ENCODE assay signal across 8 mouse cellular contexts in the genomic region with DNA sequence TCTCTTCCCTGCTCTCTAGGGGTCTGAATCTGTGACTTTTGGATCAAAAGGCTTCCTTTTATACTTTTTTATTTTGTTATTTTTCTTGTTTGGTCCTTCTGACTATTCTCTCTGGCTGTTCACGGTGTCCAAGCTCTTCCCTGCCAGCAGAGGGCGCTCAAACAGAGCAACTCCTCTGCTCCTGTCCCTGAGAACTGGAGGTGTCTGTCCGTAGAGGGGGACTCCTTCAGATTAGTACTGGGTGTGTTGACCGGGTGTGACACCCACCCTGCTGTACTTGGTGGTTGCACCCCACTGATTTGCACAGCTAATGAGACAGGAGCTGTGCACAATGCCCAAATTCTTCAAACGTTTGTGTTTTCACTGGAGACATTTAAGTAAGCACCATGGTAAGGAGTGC. TPM values are rescaled to one million over a fixed set of nuclear protein-coding genes. Genes with fewer than 3 reads are reported as not detected.
DNase-seq lines count a peak whose midpoint lies in the region; ATAC-seq lines count a peak whose summit lies in the region.

No protein-coding gene starts in this region.

- no peaks in the 10 kb centered on the region for H3K36me3 ChIP-seq in kidney, embryonic 14.5 days (ENCODE audit: control insufficient read depth, insufficient read depth, low read length)

- H3K27me3 ChIP-seq in kidney, embryonic 14.5 days (ENCODE audit: control insufficient read depth, insufficient read depth, low read length), result peaks cover 5% of the 10 kb centered on the region; the same call in 1 of the 2 replicates

- H3K9me3 ChIP-seq in kidney, embryonic 14.5 days (ENCODE audit: control insufficient read depth, low read length), result no peaks in the 10 kb centered on the region

- H3K4me1 ChIP-seq in kidney, embryonic 14.5 days (ENCODE audit: control insufficient read depth, insufficient read depth, low read length), result peaks cover 8% of the 10 kb centered on the region; the same call in 1 of the 2 replicates

- 11% methylated on average over 5 of the region's 5 CpGs for WGBS in kidney, embryonic 14.5 days

- H3K27ac ChIP-seq in kidney, embryonic 14.5 days (ENCODE audit: low read depth, low read length), result no peak overlapping the region

- H3K4me2 ChIP-seq in kidney, embryonic 14.5 days (replicated peaks; ENCODE audit: low read depth, low read length), result no peak overlapping the region

- no peak overlapping the region for H3K9ac ChIP-seq in kidney, embryonic 14.5 days (ENCODE audit: low read depth, low read length)

- DNase-seq in kidney, adult 9 months, result peak; percentile 55
- peak; percentile 78 for DNase-seq in ES-CJ7 (ENCODE audit: low read depth, low spot score)
- DNase-seq in brain, adult 2 months (ENCODE audit: low read depth, low spot score), result peak; percentile 82
- peak; percentile 42 to 74 for DNase-seq in layer of hippocampus, postnatal 25 days (ENCODE audit: extremely low spot score in 1 of 2, low spot score in 1 of 2)
- peak; percentile 46 to 79 for DNase-seq in thymus, postnatal 10 days (ENCODE audit: low spot score in 2 of 2)

- no peak for ATAC-seq in kidney, embryonic 14.5 days (ENCODE audit: low FRiP score, low TSS enrichment)
- peak; percentile 62 for ATAC-seq in erythroid progenitor cell, adult 5-6 weeks (replicated peaks; ENCODE audit: low FRiP score, poor library complexity, severe bottlenecking)
- peak; percentile 56 for ATAC-seq in megakaryocyte-erythroid progenitor cell, adult 5-6 weeks (replicated peaks; ENCODE audit: low FRiP score, low TSS enrichment, poor library complexity, severe bottlenecking)

- no peak overlapping the region for H3K4me3 ChIP-seq in kidney, embryonic 14.5 days (ENCODE audit: low read length)

RNA-seq across cellular contexts. Expression of a gene that starts 2.7 kb away (rescaled TPM):
- polyA plus RNA-seq in kidney, embryonic 14.5 days (2014; fragmentation: Nextera tagmentation; extraction: Ambion mirVana), result 4.2 and 7.2 TPM in 2 replicates
- total RNA-seq in erythroid progenitor cell, adult 5-6 weeks (2015; ENCODE audit: low replicate concordance), result 3.2 and 3.4 TPM in 2 replicates
- 1.0 and 5.3 TPM in 2 replicates for total RNA-seq in erythroid progenitor cell, adult 5-6 weeks (2017; ENCODE audit: low replicate concordance)
- total RNA-seq in layer of hippocampus, postnatal 25 days (2021), result 1 to 10 TPM; 3.7 to 4.6 TPM
- total RNA-seq in megakaryocyte-erythroid progenitor cell, adult 5-6 weeks (2014; fragmentation: Nextera tagmentation), result 31.4 and 38.5 TPM in 2 replicates
- total RNA-seq in megakaryocyte-erythroid progenitor cell, adult 5-6 weeks (2017), result 11.8 and 14.5 TPM in 2 replicates
